21 mouse cellular contexts compared by ENCODE assay signal in the genomic region with DNA sequence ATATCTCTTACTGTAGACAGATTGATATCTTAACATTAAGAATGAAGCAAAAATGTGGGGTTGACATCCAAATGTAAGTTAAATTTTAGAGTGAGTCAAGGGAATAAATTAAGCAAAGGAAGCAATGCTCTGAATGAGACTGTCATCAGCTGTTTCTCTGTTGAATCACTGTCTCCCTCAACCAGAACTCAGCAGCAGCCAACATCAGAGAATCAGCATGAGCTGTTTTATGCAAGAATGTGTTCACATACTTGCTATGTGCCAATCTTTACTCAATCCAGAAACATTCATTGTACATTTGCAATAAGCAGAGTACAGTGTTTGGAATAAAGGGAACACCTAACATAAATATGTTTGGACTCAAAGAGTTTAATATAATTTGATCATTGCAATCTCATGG.
DNase-seq lines count a peak whose midpoint lies in the region; ATAC-seq and TF ChIP-seq lines count a peak whose summit lies in the region.
"Had no signal": no experiment of that assay in that cellular context is flagged by ENCODE, and none has a peak within 500 bp of the region (broad histone marks: within the 10 kb centered on the region; RNA-seq: fewer than 3 reads in every experiment).

No protein-coding gene starts in this region.

- H3K9me3 ChIP-seq in forebrain, postnatal 0 days (ENCODE audit: low read length) = no peaks in the 10 kb centered on the region
- no peaks in the 10 kb centered on the region for H3K9me3 ChIP-seq in forebrain, embryonic 12.5 days
- H3K9me3 ChIP-seq: embryonic facial prominence, embryonic 10.5 days; heart, embryonic 15.5 days; hindbrain, embryonic 13.5 days had no signal

- H3K27me3 ChIP-seq in forebrain, postnatal 0 days (ENCODE audit: insufficient read depth, low read length) = no peaks in the 10 kb centered on the region
- no peaks in the 10 kb centered on the region for H3K27me3 ChIP-seq in forebrain, embryonic 12.5 days
- H3K27me3 ChIP-seq: heart, embryonic 15.5 days; hindbrain, embryonic 13.5 days had no signal

- TF ChIP-seq CTCF in forebrain, postnatal 0 days (IDR thresholded peaks at IDR 0.05; ENCODE audit: low read depth) = no peak
- TF ChIP-seq CTCF in embryonic fibroblast, embryonic 13.5 days (IDR thresholded peaks at IDR 0.05; ENCODE audit: borderline replicate concordance, insufficient read depth, low read length) = no peak

- H3K4me1 ChIP-seq in forebrain, postnatal 0 days (ENCODE audit: insufficient read depth) = no peaks in the 10 kb centered on the region
- H3K4me1 ChIP-seq in forebrain, embryonic 12.5 days = no peaks in the 10 kb centered on the region
- peaks cover 4% of the 10 kb centered on the region; the same call in 1 of the 2 replicates for H3K4me1 ChIP-seq in embryonic fibroblast, embryonic 13.5 days (ENCODE audit: control insufficient read depth, insufficient read depth, low read length)
- H3K4me1 ChIP-seq: embryonic facial prominence, embryonic 10.5 days; heart, embryonic 15.5 days; hindbrain, embryonic 13.5 days had no signal

- H3K4me3 ChIP-seq in forebrain, postnatal 0 days (ENCODE audit: low read depth, low read length) = no peak overlapping the region
- H3K4me3 ChIP-seq in forebrain, embryonic 12.5 days (replicated peaks) = no peak overlapping the region
- H3K4me3 ChIP-seq in embryonic fibroblast, embryonic 13.5 days (ENCODE audit: insufficient read depth, low read length) = no peak overlapping the region
- H3K4me3 ChIP-seq: embryonic facial prominence, embryonic 10.5 days; erythroblast, embryonic 14.5 days; heart, adult 2 months; heart, embryonic 15.5 days; hindbrain, embryonic 13.5 days had no signal

- no peak for TF ChIP-seq POLR2A in embryonic fibroblast, embryonic 13.5 days (IDR thresholded peaks at IDR 0.05; ENCODE audit: low read depth, low read length)

- H3K36me3 ChIP-seq in forebrain, postnatal 0 days (ENCODE audit: insufficient read depth) = no peaks in the 10 kb centered on the region
- no peaks in the 10 kb centered on the region for H3K36me3 ChIP-seq in forebrain, embryonic 12.5 days (replicated peaks)
- H3K36me3 ChIP-seq: embryonic facial prominence, embryonic 10.5 days; heart, embryonic 15.5 days; hindbrain, embryonic 13.5 days had no signal

- no peak overlapping the region for H3K9ac ChIP-seq in forebrain, postnatal 0 days
- H3K9ac ChIP-seq in forebrain, embryonic 12.5 days = no peak overlapping the region
- H3K9ac ChIP-seq: heart, embryonic 15.5 days; hindbrain, embryonic 13.5 days had no signal

- ATAC-seq in forebrain, postnatal 0 days = peak; percentile 27; the same call in 1 of the 2 replicates
- no peak for ATAC-seq in forebrain, embryonic 12.5 days (ENCODE audit: low FRiP score)
- ATAC-seq: forebrain, embryonic 16.5 days; hindbrain, postnatal 0 days had no signal

- H3K27ac ChIP-seq in forebrain, postnatal 0 days (ENCODE audit: low read depth, low read length) = no peak overlapping the region
- H3K27ac ChIP-seq in forebrain, embryonic 12.5 days = no peak overlapping the region
- H3K27ac ChIP-seq in embryonic fibroblast, embryonic 13.5 days (ENCODE audit: insufficient read depth, low read length) = peak overlapping the region; percentile 78
- H3K27ac ChIP-seq: embryonic facial prominence, embryonic 10.5 days; heart, adult 2 months; heart, embryonic 15.5 days; hindbrain, embryonic 13.5 days; hindbrain, postnatal 0 days had no signal

- no peak overlapping the region for H3K4me2 ChIP-seq in forebrain, postnatal 0 days (ENCODE audit: low read depth)
- no peak overlapping the region for H3K4me2 ChIP-seq in forebrain, embryonic 12.5 days
- H3K4me2 ChIP-seq: heart, embryonic 11.5 days; heart, embryonic 15.5 days; hindbrain, embryonic 13.5 days had no signal

- no peak for DNase-seq in forebrain, postnatal 0 days
- peak; percentile 41 for DNase-seq in 3134 (ENCODE audit: extremely low read depth, insufficient read length, low spot score)
- DNase-seq in NIH3T3 (ENCODE audit: low read depth) = peak; percentile 85
- no peak for DNase-seq in c-Kit-positive CD71-positive TER-119-positive erythroid progenitor cells, embryonic 14.5 days (ENCODE audit: low spot score)
- DNase-seq in kidney, adult 18-20 months = no peak
- no peak for DNase-seq in kidney, postnatal 25 days
- DNase-seq: adrenal gland, postnatal 14 days; cerebellum, adult 11 months; cerebellum, adult 9-11 months; gastrocnemius, postnatal 14 days; heart, adult 2 months; heart, postnatal 14 days had no signal

Comparison
In these comparisons a context has a peak if more than half of its experiments do, and no peak if none do; other contexts are left out.
1. DNase-seq: peak in 3134 (single experiment) and NIH3T3 (single experiment); none in forebrain, postnatal 0 days (single experiment), c-Kit-positive CD71-positive TER-119-positive erythroid progenitor cells, embryonic 14.5 days (single experiment), kidney, adult 18-20 months (single experiment) and kidney, postnatal 25 days (0 of 2).